Mouse (Mus musculus): ENCODE measurements around the gene Slc28a1.
A peak's percentile ranks its signal among the peaks of the same experiment; 100 is the strongest.
"Not testable (repeated sequence)": the region's sequence is repeated elsewhere in the genome, so short reads cannot be mapped to it uniquely, and the experiment has no call there.

The Slc28a1 gene

DNA sequence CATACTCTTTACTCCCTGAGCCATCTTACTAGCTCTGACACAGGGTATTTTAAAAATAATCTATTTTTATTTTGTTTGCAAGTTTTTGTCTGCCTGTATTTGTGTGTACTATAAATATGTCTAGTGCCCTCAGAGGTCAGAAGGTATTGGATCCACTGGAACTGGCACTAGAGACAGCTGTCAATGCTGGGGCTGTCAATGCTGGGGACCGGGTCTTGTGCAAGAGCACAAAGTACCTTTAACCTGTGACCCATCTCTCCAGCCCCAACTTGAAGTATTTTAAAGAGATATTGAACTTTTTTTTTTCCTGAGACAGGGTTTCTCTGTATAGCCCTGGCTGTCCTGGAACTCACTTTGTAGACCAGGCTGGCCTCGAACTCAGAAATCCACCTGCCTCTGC lies 59.3 kb downstream of the Slc28a1 start:
- no peak for DNase-seq

- no peak for DNase-seq
These were observed 60.1 kb downstream of the Slc28a1 start for GRCm38 (mm10) chr7:81174654-81175053.

GRCm38 (mm10) chr7:81176187-81176769 lies 61.7 kb downstream of the Slc28a1 start:
- DNase-seq = no peak

GRCm38 (mm10) chr7:81179494-81179893 lies 64.9 kb downstream of the Slc28a1 start:
- DNase-seq = no peak

GRCm38 (mm10) chr7:81182492-81183175 lies 68.0 kb downstream of the Slc28a1 start:
- DNase-seq = no peak

DNA sequence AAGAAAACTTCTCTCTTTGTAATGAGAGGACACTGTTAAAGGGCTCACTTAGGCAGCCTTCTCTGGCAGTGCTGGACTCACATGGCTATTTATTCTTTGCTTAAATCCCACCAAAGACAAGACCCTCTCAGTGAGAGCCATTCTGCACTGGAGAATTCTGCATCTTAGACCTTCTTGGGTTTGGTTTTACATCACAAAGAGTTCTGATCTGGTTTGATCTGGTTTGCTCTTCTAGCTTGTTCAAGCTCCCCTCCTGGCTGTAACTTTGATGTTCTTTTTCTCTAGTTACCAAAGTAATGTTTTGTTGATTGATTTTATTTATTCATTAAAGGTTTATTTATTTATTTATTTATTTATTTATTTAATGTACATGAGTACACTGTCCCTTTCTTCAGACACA lies 68.6 kb downstream of the Slc28a1 start:
- DNase-seq = no peak

DNA sequence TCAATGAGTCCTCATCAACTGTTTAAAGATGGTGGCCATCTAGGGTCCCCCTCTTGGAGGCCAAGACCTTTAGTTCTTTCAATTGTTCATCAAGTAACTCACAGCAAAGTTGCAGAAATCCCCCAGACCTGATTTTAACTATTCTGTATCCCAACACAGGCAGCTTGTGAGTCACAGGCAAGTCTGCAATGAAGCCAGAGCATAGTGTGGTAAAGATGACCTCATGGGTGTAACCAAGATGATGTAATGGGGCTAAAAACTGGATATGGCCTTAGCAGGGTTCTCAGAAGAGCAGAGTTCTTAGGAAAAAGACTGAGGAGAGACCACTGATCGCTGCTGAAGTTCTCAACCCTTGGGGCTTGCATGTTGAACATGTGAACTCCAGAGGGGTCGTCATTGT lies 69.5 kb downstream of the Slc28a1 start:
- DNase-seq = no peak

DNA sequence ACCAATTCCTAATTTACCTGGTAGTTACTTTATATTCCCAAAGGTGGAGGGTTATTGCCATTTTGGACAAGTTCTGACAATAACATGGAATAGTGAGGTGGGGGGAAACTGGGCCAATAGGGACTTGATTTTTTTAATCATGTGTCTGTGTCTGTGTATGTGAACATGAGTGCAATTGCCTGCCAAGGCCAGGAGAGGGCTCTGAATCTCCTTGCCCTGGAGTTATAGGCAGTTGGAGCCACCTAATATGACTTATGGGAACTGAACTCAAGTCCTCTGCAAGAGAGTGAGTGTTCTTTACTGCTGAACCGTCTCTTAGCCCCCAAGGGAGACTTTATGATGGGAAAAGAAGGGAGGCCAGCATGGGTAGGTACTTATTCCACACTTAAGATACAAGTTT lies 70.1 kb downstream of the Slc28a1 start:
- no peak for DNase-seq

- not testable (repeated sequence) for DNase-seq
These were observed 71.4 kb downstream of the Slc28a1 start for GRCm38 (mm10) chr7:81186036-81186435.

- no peak for DNase-seq
These were observed 74.6 kb downstream of the Slc28a1 start for GRCm38 (mm10) chr7:81189180-81189579.

DNA sequence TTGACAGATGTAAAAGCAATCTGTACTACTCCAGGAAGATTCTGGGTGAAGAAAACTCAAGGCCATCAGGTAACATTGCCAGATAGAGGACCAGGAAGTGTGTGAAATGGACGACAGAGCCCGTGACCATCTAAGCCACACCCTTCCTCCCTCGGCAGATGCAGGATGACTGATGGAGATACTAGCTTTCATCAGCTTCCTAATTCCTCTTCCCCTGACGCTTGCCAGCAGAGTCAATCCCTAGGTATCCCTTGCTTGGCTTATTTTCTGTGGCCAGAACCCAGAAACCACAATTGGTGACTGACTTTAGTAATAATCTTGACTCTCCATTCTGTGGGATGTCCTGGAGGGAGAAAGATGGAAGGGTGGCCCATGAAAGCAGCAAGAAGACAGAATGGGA lies 80.9 kb downstream of the Slc28a1 start:
- no peak for DNase-seq

DNA sequence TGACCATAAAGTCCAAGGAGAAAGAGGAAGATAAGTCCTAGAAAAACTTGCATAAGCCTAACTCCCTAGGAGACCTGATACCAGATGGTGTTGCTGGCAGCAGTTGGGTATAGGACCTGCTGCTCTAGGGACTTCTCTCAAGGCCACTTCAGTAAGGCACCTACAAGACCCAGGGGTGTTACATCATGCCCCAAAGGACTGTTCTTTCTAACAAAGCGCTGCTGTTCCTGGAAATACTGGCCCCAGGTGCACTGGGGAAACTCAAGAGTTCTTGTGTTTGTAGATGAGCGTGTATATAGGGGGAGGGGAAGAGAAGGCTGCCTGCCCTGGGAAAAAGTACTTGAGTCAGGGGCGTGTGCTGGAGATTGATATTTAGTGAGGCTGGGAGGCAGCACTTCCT lies 82.2 kb downstream of the Slc28a1 start:
- no peak for DNase-seq

- no peak for DNase-seq
These were observed 83.9 kb downstream of the Slc28a1 start for GRCm38 (mm10) chr7:81198538-81198937.

- DNase-seq = no peak
These were observed 84.5 kb downstream of the Slc28a1 start for GRCm38 (mm10) chr7:81199109-81199508.

GRCm38 (mm10) chr7:81199757-81200156 lies 85.2 kb downstream of the Slc28a1 start:
- DNase-seq = no peak

- no peak for DNase-seq
These were observed 87.8 kb downstream of the Slc28a1 start for GRCm38 (mm10) chr7:81202389-81202788.

DNA sequence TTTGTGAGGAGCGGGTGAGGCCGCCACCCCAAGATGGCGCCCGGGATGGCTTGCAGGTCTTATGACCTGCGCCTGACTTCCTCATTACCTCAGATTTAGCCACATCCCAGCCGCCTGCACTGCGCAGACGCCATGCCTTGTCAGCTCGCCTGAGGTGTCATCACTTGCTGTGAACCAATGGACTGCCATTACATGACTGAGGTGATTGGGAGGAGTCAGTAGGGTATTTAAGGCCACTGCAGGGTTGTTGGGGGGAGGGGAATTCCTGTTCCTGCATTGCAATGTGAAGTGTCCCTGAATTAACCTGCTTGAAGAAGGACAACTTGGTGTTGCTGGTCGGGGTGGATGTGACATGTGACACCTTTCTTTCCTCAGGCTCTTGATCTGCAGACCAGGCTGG lies 89.0 kb downstream of the Slc28a1 start:
- DNase-seq = not testable (repeated sequence)

DNA sequence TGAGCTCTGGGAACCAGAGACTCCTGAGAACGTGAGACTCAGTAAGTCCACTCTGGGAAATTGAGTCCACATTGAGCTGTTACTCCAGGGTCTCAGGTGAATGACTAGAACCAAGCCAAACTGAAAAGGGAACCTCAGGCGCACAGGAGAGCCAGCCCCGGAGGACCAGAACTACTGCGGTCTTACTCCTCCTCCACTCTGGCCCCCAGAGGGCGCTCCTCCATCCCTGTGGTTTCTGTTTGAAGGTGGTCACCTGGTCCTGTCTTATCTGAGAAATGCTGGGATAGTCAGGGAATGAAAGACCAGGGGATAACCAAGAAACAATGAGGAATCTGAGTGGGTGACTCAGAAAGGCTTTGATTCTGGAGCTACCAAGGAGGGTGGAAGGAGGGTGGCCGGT lies 94.3 kb downstream of the Slc28a1 start:
- peak; percentile 12 for DNase-seq

GRCm38 (mm10) chr7:81209979-81210685 lies 95.5 kb downstream of the Slc28a1 start:
- DNase-seq = no peak

DNA sequence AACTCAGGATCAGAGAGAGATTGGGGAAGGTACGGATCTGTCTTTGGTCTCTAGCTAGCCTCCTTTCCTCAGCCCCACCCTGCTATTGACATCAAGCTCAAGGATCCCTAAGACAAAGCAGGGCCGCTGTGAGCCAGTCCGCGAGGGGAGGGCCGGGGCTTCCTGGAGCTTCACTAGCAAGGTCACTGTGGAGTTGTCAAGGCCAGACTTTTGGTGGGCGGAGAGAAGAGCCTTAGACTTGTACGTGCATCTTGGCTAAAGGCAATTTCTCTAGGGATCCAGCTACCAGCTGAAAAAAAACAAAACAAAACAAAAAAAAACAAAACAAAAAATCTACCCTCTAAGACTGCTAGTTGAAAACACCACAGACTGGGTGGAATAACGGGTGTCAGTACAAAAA lies 97.2 kb downstream of the Slc28a1 start:
- DNase-seq = no peak

DNA sequence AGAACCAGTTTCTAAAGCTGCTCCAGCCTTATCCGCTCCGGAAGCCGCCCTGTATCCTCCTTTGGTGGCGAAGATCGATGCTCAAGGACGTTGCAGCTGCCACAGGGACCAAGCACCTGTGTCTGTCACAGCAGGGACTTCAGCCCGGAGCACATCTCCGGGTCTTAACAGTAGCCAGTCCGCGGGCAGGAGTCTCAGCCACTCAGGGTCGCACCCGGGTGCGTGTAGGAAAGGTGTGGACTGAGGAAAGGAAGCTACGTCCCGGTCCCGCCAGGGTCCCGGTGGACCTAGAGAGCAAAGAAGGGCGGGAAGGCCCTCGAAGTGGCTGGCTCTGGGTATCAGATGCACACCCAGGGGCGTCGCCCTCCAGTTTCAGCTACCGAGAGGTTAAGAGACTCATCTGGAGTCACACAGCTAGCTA lies 97.7 kb downstream of the Slc28a1 start:
- DNase-seq = no peak

GRCm38 (mm10) chr7:81212697-81213346 lies 98.2 kb downstream of the Slc28a1 start:
- peak; percentile 16 for DNase-seq

GRCm38 (mm10) chr7:81213347-81214152 lies 99.0 kb downstream of the Slc28a1 start, which contains the start of gene Pde8a:
Gene Pde8a (plus strand): TSS chr7:81213596.
- no peak for DNase-seq

Data from cerebellum, adult 9-10 months (tissue).